Mouse (Mus musculus) liver, embryonic 14.5 days (tissue): ENCODE data around the gene Wdr63. TPM values are rescaled to one million over a fixed set of nuclear protein-coding genes. Genes with fewer than 3 reads are reported as not detected.

Source experiments
- ATAC-seq: fragments of 200-750 bp; cut with Nextera tagmentation; 2 replicates; pipeline ENCODE4 v1.8.0; 2017; ENCODE audit warnings: moderate number of reproducible peaks, mild to moderate bottlenecking, moderate library complexity; ENCODE audit not compliant: insufficient read depth
- DNase-seq, 3 experiments: peaks; one replicate each; pipeline ENCODE4 v3.0.0-alpha.2; 2012 to 2013; ENCODE audit warnings: low read depth in 3 of 3, low spot score in 3 of 3
- H3K27ac ChIP-seq: fragments of 300-500 bp; sonication (generic); 2 replicates; pipeline ENCODE4 v1.5.1; 2014; ENCODE audit warnings: moderate library complexity, mild to moderate bottlenecking, control low read depth, inconsistent platforms
- H3K27me3 ChIP-seq: fragments of 300-500 bp; sonication (generic); 2 replicates; pipeline ENCODE4 v1.6.1; 2014; ENCODE audit warnings: mild to moderate bottlenecking, low read length, moderate library complexity; ENCODE audit not compliant: control insufficient read depth, insufficient read depth
- H3K36me3 ChIP-seq: fragments of 300-500 bp; sonication (generic); replicated peaks from 2 replicates; pipeline ENCODE4 v1.6.1; 2014; ENCODE audit warnings: low read depth; ENCODE audit not compliant: control insufficient read depth, insufficient read depth
- H3K4me1 ChIP-seq, 2 experiments: fragments of 200-500 bp in 1 of 2; fragments of 300-500 bp in 1 of 2; sonication (generic) in 1 of 2; replicated peaks; 2 replicates each; pipeline ENCODE4 v1.6.1; 2012 to 2014; ENCODE audit warnings: antibody characterized with exemption in 1 of 2, inconsistent platforms in 1 of 2, low read length in 1 of 2; ENCODE audit not compliant: control insufficient read depth in 2 of 2, insufficient read depth in 2 of 2
- H3K4me2 ChIP-seq: fragments of 300-500 bp; sonication (generic); 2 replicates; pipeline ENCODE4 v1.6.1; 2014; ENCODE audit warnings: low read depth, mild to moderate bottlenecking, control low read depth, moderate library complexity
- H3K4me3 ChIP-seq, 2 experiments: fragments of 200-500 bp in 1 of 2; fragments of 300-500 bp in 1 of 2; sonication (generic) in 1 of 2; 2 replicates each; pipeline ENCODE4 v1.5.1; 2012 to 2014; ENCODE audit warnings: low read depth in 2 of 2, low read length in 2 of 2, mild to moderate bottlenecking in 2 of 2, control low read depth in 1 of 2, inconsistent platforms in 1 of 2, moderate library complexity in 1 of 2; ENCODE audit not compliant: insufficient read depth in 1 of 2
- H3K9ac ChIP-seq: fragments of 300-500 bp; sonication (generic); replicated peaks from 2 replicates; pipeline ENCODE4 v1.6.1; 2014; ENCODE audit warnings: mild to moderate bottlenecking, control low read depth, moderate library complexity
- H3K9me3 ChIP-seq: fragments of 300-500 bp; sonication (generic); 2 replicates; pipeline ENCODE4 v1.6.1; 2016; ENCODE audit warnings: low read length, mixed read lengths; ENCODE audit not compliant: control insufficient read depth
- CTCF ChIP-seq: IDR thresholded peaks from 2 replicates; pipeline ENCODE4 v1.5.1; 2016; ENCODE audit warnings: antibody characterized with exemption, low read depth, control low read depth
- EP300 ChIP-seq: IDR thresholded peaks from 2 replicates; pipeline ENCODE4 v1.6.1; 2016; ENCODE audit warnings: antibody characterized with exemption, low read depth
- WGBS: fragments of 180-500 bp; shearing (Covaris S2); extraction: QIAGEN DNeasy Blood & Tissue Kit; methylation state at CpG from one replicate; pipeline ENCODE4 v1.1.7; 2014; ENCODE audit not compliant: insufficient replicate concordance; 5-methylcytosine and 5-hydroxymethylcytosine counted together
- polyA plus RNA-seq, 2 experiments: library from polyadenylated mRNA; depleted of rRNA in 1 of 2; stranded (reverse) in 1 of 2; unstranded in 1 of 2; fragments of >200 nt; fragmentation: Nextera tagmentation in 1 of 2; extraction: Ambion mirVana in 1 of 2; gene quantifications; 2 replicates each; pipeline versions ENCODE4 v1.2.1 to v1.2.3; 2012 to 2014

Wdr63 gene
- polyA plus RNA-seq, 2 experiments = 0.04 to 0.15 TPM

- Histone ChIP-seq H3K36me3 (no peaks in the 10 kb centered on the region), H3K4me3 (no peak overlapping the region), H3K9me3 (no peaks in the 10 kb centered on the region), H3K9ac (no peak overlapping the region), H3K27me3 (no peaks in the 10 kb centered on the region; the same call in 1 of the 2 replicates), H3K27ac (no peak overlapping the region), H3K4me1 (no peaks in the 10 kb centered on the region), H3K4me2 (no peak overlapping the region)
- 73% methylated on average over 15 of the region's 15 CpGs for WGBS
- ATAC-seq (no peak), DNase-seq (no peak)
- TF ChIP-seq CTCF (no peak), EP300 (no peak)
These were observed 48.5 kb downstream of the Wdr63 start for GRCm38 (mm10) chr3:146059356-146059926.

GRCm38 (mm10) chr3:146058263-146058662 is 49.7 kb downstream of the Wdr63 start:
- no peaks in the 10 kb centered on the region for H3K4me1 ChIP-seq
- no peak for DNase-seq
- no peak overlapping the region for H3K27ac ChIP-seq
- no peaks in the 10 kb centered on the region for H3K36me3 ChIP-seq
- ATAC-seq = no peak
- no peak overlapping the region for H3K4me2 ChIP-seq
- H3K4me3 ChIP-seq = no peak overlapping the region
- 14% methylated on average over 4 of the region's 4 CpGs for WGBS
- H3K9ac ChIP-seq = no peak overlapping the region
- no peaks in the 10 kb centered on the region for H3K9me3 ChIP-seq
- no peak for TF ChIP-seq EP300
- peak; percentile 67 for TF ChIP-seq CTCF
- no peaks in the 10 kb centered on the region; the same call in 1 of the 2 replicates for H3K27me3 ChIP-seq

- DNase-seq (no peak), ATAC-seq (no peak)
- H3K4me1 ChIP-seq = no peaks in the 10 kb centered on the region
- H3K27me3 ChIP-seq = no peaks in the 10 kb centered on the region; the same call in 1 of the 2 replicates
- H3K36me3 ChIP-seq = no peaks in the 10 kb centered on the region
- no peak overlapping the region for H3K4me2 ChIP-seq
- 52% methylated on average over 7 of the region's 7 CpGs for whole genome bisulfite sequencing
- H3K27ac ChIP-seq = no peak overlapping the region
- no peaks in the 10 kb centered on the region for H3K9me3 ChIP-seq
- no peak overlapping the region for H3K4me3 ChIP-seq
- TF ChIP-seq EP300 = no peak
- no peak for TF ChIP-seq CTCF
- no peak overlapping the region for H3K9ac ChIP-seq
These were observed 50.8 kb downstream of the Wdr63 start for GRCm38 (mm10) chr3:146057131-146057530.

GRCm38 (mm10) chr3:146053873-146054272 is 54.1 kb downstream of the Wdr63 start:
- H3K36me3 ChIP-seq = no peaks in the 10 kb centered on the region
- DNase-seq = no peak
- TF ChIP-seq EP300 (no peak), CTCF (no peak)
- no peak for ATAC-seq
- H3K27me3 ChIP-seq = no peaks in the 10 kb centered on the region; the same call in 1 of the 2 replicates
- H3K4me2 ChIP-seq = no peak overlapping the region
- no peak overlapping the region for H3K9ac ChIP-seq
- H3K4me1 ChIP-seq = no peaks in the 10 kb centered on the region
- H3K4me3 ChIP-seq = no peak overlapping the region
- WGBS = 50% methylated on average over 2 of the region's 2 CpGs
- H3K9me3 ChIP-seq = no peaks in the 10 kb centered on the region
- H3K27ac ChIP-seq = no peak overlapping the region

- no peak overlapping the region for H3K4me3 ChIP-seq
- no peak overlapping the region for H3K9ac ChIP-seq
- 48% methylated on average over 6 of the region's 6 CpGs for WGBS
- DNase-seq (no peak), ATAC-seq (no peak)
- no peak overlapping the region for H3K4me2 ChIP-seq
- no peaks in the 10 kb centered on the region for H3K4me1 ChIP-seq
- no peaks in the 10 kb centered on the region for H3K36me3 ChIP-seq
- no peak overlapping the region for H3K27ac ChIP-seq
- TF ChIP-seq EP300 (no peak), CTCF (no peak)
- H3K9me3 ChIP-seq = no peaks in the 10 kb centered on the region
- H3K27me3 ChIP-seq = no peaks in the 10 kb centered on the region; the same call in 1 of the 2 replicates
These were observed 54.7 kb downstream of the Wdr63 start for GRCm38 (mm10) chr3:146053082-146053814.
